Mouse (Mus musculus) hindbrain, embryonic 16.5 days (tissue): ENCODE data around the gene Ms4a4b. TPM values are rescaled to one million over a fixed set of nuclear protein-coding genes. Genes with fewer than 3 reads are reported as not detected.
"Not testable (repeated sequence)": the region's sequence is repeated elsewhere in the genome, so short reads cannot be mapped to it uniquely, and the experiment has no call there.

Experiments used
- ATAC-seq: fragments of 200-750 bp; cut with Nextera tagmentation; 2 replicates; pipeline ENCODE4 v1.8.0; 2017; ENCODE audit warnings: moderate TSS enrichment, moderate library complexity
- H3K27ac ChIP-seq: fragments of 300-500 bp; sonication (generic); 2 replicates; pipeline ENCODE4 v1.5.1; 2014; ENCODE audit warnings: low read depth, mild to moderate bottlenecking, control low read depth, low read length, moderate library complexity
- H3K27me3 ChIP-seq: fragments of 300-500 bp; sonication (generic); replicated peaks from 2 replicates; pipeline ENCODE4 v1.6.1; 2014; ENCODE audit warnings: low read length; ENCODE audit not compliant: control insufficient read depth, insufficient read depth
- H3K36me3 ChIP-seq: fragments of 300-500 bp; sonication (generic); 2 replicates; pipeline ENCODE4 v1.6.1; 2014; ENCODE audit warnings: mild to moderate bottlenecking, low read length, moderate library complexity, mixed read lengths; ENCODE audit not compliant: control insufficient read depth, insufficient read depth
- H3K4me1 ChIP-seq: fragments of 300-500 bp; sonication (generic); 2 replicates; pipeline ENCODE4 v1.6.1; 2014; ENCODE audit warnings: low read depth, low read length; ENCODE audit not compliant: control insufficient read depth, insufficient read depth
- H3K4me2 ChIP-seq: fragments of 300-500 bp; sonication (generic); 2 replicates; pipeline ENCODE4 v1.6.1; 2014; ENCODE audit warnings: mild to moderate bottlenecking, low read length, control low read depth, moderate library complexity
- H3K4me3 ChIP-seq: fragments of 300-500 bp; sonication (generic); 2 replicates; pipeline ENCODE4 v1.5.1; 2014; ENCODE audit warnings: mild to moderate bottlenecking, low read length, control low read depth, moderate library complexity
- H3K9ac ChIP-seq: fragments of 300-500 bp; sonication (generic); 2 replicates; pipeline ENCODE4 v1.6.1; 2014; ENCODE audit warnings: low read depth, mild to moderate bottlenecking, control low read depth, low read length, moderate library complexity
- H3K9me3 ChIP-seq: fragments of 300-500 bp; sonication (generic); 2 replicates; pipeline ENCODE4 v1.6.1; 2014; ENCODE audit warnings: mild to moderate bottlenecking, low read length, moderate library complexity; ENCODE audit not compliant: control insufficient read depth
- WGBS: fragments of 180-500 bp; shearing (Covaris S2); extraction: QIAGEN DNeasy Blood & Tissue Kit; methylation state at CpG from one replicate; pipeline ENCODE4 v1.1.7; 2014; 5-methylcytosine and 5-hydroxymethylcytosine counted together
- polyA plus RNA-seq: library from polyadenylated mRNA; unstranded; fragments of >200 nt; fragmentation: Nextera tagmentation; extraction: Ambion mirVana; gene quantifications from 2 replicates; pipeline ENCODE4 v1.2.1, GENCODE M21; 2015

The Ms4a4b gene
- polyA plus RNA-seq, result not detected in 2 replicates

- H3K4me3 ChIP-seq, result no peak within 1 kb of the TSS
Observed at GRCm38 (mm10) chr19:11443338-11443737, at the start of gene Ms4a4b. Ms4a4b (plus strand) TSS chr19:11443553.

GRCm38 (mm10) chr19:11395769-11396168 lies 47.6 kb upstream of the Ms4a4b start:
- Histone ChIP-seq H3K27me3 (no peaks in the 10 kb centered on the region), H3K27ac (no peak overlapping the region), H3K4me1 (no peaks in the 10 kb centered on the region), H3K9me3 (no peaks in the 10 kb centered on the region), H3K4me2 (no peak overlapping the region), H3K9ac (no peak overlapping the region), H3K4me3 (no peak overlapping the region), H3K36me3 (no peaks in the 10 kb centered on the region)
- no peak for ATAC-seq

More at GRCm38 (mm10) chr19:11443338-11443737, at the start of gene Ms4a4b:
- Histone ChIP-seq H3K36me3 (no peaks in the 10 kb centered on the region), H3K27me3 (no peaks in the 10 kb centered on the region), H3K4me1 (no peaks in the 10 kb centered on the region), H3K9ac (no peak within 1 kb of the TSS), H3K27ac (no peak within 1 kb of the TSS), H3K4me2 (no peak within 1 kb of the TSS), H3K9me3 (no peaks in the 10 kb centered on the region)
- no peak for ATAC-seq

- Histone ChIP-seq H3K27me3 (no peaks in the 10 kb centered on the region), H3K9me3 (no peaks in the 10 kb centered on the region), H3K27ac (no peak within 1 kb of the TSS), H3K4me3 (no peak within 1 kb of the TSS), H3K4me2 (no peak within 1 kb of the TSS), H3K9ac (no peak within 1 kb of the TSS), H3K4me1 (no peaks in the 10 kb centered on the region), H3K36me3 (no peaks in the 10 kb centered on the region)
- ATAC-seq, result no peak
- 85% methylated on average over 3 of the region's 3 CpGs for WGBS
Observed at GRCm38 (mm10) chr19:11404527-11404926, 38.8 kb upstream of the Ms4a4b start, which contains the start of gene Ms4a4c. Ms4a4c (plus strand) TSS chr19:11404770.

GRCm38 (mm10) chr19:11407428-11407827 lies 35.9 kb upstream of the Ms4a4b start:
- Histone ChIP-seq H3K9me3 (no peaks in the 10 kb centered on the region), H3K9ac (no peak overlapping the region), H3K36me3 (no peaks in the 10 kb centered on the region), H3K4me3 (no peak overlapping the region), H3K27ac (no peak overlapping the region), H3K4me2 (no peak overlapping the region), H3K4me1 (no peaks in the 10 kb centered on the region), H3K27me3 (no peaks in the 10 kb centered on the region)
- no peak for ATAC-seq

DNA sequence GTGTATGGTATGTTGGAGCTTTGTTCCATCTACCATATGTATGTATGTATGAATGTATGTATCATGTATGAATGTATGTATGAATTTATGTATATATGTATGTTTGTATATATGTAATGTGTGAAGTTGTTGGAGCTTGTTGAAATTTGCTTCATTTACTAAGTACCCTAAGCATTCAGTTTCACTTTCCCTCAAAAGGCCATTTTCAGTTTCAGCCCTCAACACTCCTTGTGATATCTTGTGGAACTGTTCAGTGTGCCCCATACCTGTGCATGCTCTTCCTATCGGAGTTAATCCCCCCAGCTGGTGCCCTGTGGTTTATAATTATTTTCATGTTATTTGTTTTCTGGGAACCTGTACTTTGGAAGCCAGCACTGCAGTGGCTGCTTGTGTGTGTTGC lies 34.8 kb upstream of the Ms4a4b start:
- Histone ChIP-seq H3K4me3 (no peak overlapping the region), H3K4me2 (no peak overlapping the region), H3K27ac (no peak overlapping the region), H3K9ac (no peak overlapping the region), H3K9me3 (no peaks in the 10 kb centered on the region), H3K36me3 (no peaks in the 10 kb centered on the region), H3K27me3 (no peaks in the 10 kb centered on the region), H3K4me1 (no peaks in the 10 kb centered on the region)
- WGBS, result 94% methylated on average over 1 of the region's 1 CpGs
- no peak for ATAC-seq

DNA sequence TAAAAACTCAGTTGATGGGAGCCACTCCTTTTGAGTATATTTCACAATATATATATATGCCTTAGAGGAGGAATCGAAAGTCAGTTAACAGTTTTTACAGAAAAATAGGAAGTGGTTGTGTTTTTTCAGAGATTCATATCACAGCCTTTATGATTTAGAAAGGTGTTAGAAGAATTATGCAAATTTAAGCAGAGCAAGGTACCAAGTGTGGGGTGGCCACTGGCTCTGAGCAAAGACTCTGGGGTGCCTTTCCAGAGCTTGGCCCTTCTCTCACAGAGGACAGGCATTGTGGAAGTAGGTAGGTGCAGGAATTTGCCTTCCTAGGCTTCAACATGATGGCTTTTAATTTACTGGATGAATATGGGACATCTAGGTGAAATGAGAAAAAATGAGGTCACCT lies 31.7 kb upstream of the Ms4a4b start:
- 86% methylated on average over 1 of the region's 1 CpGs for WGBS

DNA sequence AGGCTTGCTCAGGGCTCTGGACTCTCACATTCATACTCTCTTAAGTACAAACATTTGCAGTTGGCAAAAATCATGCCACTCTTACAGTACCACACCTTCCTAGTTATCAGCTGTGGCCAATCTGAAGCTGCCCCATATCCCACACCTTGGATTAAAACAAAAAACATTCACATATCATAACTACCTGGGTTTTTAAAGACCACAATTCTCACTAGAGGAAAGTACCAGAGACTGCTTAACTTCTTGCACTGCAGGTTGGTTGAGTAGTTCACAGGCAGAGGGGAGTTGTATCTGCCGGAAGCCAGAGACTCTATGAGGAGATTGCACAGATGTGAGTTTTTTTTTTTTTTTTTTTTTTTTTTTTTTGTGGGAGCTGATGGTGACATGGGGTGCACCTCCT lies 29.3 kb upstream of the Ms4a4b start:
- H3K4me2 ChIP-seq, result no peak overlapping the region
- no peak overlapping the region for H3K27ac ChIP-seq
- ATAC-seq, result no peak
- no peaks in the 10 kb centered on the region for H3K9me3 ChIP-seq
- no peaks in the 10 kb centered on the region for H3K27me3 ChIP-seq
- no peak overlapping the region for H3K9ac ChIP-seq
- H3K4me3 ChIP-seq, result no peak overlapping the region
- H3K36me3 ChIP-seq, result no peaks in the 10 kb centered on the region
- H3K4me1 ChIP-seq, result no peaks in the 10 kb centered on the region
- WGBS, result 96% methylated on average over 1 of the region's 1 CpGs

More for the DNA sequence above, 31.7 kb upstream of the Ms4a4b start:
- H3K9ac ChIP-seq, result no peak overlapping the region
- H3K36me3 ChIP-seq, result no peaks in the 10 kb centered on the region
- no peaks in the 10 kb centered on the region for H3K27me3 ChIP-seq
- no peaks in the 10 kb centered on the region for H3K9me3 ChIP-seq
- ATAC-seq, result no peak
- H3K27ac ChIP-seq, result no peak overlapping the region
- no peak overlapping the region for H3K4me3 ChIP-seq
- no peaks in the 10 kb centered on the region for H3K4me1 ChIP-seq
- H3K4me2 ChIP-seq, result no peak overlapping the region

DNA sequence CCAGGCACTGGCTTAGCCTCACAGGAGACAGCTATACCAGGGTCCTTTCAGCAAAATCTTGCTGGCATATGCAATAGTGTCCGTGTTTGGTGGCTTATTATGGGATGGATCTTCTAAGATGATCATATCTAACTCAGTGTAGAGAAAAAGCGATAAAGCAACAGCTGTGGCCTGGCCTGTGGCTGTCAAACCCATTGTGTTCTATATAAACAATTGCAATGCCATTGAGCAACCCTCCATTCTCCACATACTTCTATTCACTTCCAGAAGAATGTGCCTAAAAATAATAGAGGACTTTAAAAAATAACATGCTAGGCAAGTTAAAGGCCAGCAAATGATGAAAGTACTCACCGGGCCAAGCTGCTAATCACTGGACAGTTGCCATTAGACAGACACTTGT lies 27.8 kb upstream of the Ms4a4b start:
- H3K4me2 ChIP-seq, result no peak overlapping the region
- H3K4me1 ChIP-seq, result no peaks in the 10 kb centered on the region
- no peaks in the 10 kb centered on the region for H3K36me3 ChIP-seq
- 80% methylated on average over 3 of the region's 3 CpGs for WGBS
- H3K9me3 ChIP-seq, result no peaks in the 10 kb centered on the region
- H3K9ac ChIP-seq, result no peak overlapping the region
- no peak for ATAC-seq
- no peaks in the 10 kb centered on the region for H3K27me3 ChIP-seq
- no peak overlapping the region for H3K4me3 ChIP-seq
- no peak overlapping the region for H3K27ac ChIP-seq

DNA sequence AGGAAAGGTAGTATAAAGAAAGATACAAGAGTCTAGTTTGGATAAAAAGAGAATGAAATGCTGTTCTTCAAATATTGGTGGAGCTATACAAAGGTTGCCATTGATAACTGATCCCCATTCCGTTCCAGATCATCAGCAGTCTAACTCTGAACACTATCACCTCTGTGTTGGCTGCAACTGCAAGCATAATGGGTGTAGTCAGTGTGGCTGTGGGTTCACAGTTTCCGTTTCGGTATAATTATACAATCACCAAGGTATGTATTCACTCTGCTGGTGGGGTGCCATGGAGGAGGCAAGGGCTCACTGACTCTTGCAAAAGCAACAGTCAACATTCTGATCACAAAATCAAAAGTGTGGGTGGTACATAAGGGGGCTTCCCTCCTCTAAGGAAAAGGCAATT lies 24.5 kb upstream of the Ms4a4b start:
- H3K4me1 ChIP-seq, H3K4me2 ChIP-seq, H3K27me3 ChIP-seq, H3K9ac ChIP-seq, H3K36me3 ChIP-seq, ATAC-seq, H3K4me3 ChIP-seq, H3K27ac ChIP-seq, H3K9me3 ChIP-seq: not testable (repeated sequence)
- 76% methylated on average over 1 of the region's 3 CpGs for WGBS

GRCm38 (mm10) chr19:11431209-11431608 lies 12.1 kb upstream of the Ms4a4b start:
- 82% methylated on average over 1 of the region's 1 CpGs for WGBS
- ATAC-seq, H3K27ac ChIP-seq, H3K9me3 ChIP-seq, H3K27me3 ChIP-seq, H3K36me3 ChIP-seq, H3K4me1 ChIP-seq, H3K9ac ChIP-seq, H3K4me3 ChIP-seq, H3K4me2 ChIP-seq: not testable (repeated sequence)
